Mouse (Mus musculus) testis, postnatal 10 days (tissue): ENCODE data around the gene Gm20458.

Experiments used
- DNase-seq: peaks from one replicate; pipeline ENCODE4 v3.0.0; 2021; ENCODE audit warnings: low spot score

The Gm20458 gene

DNA sequence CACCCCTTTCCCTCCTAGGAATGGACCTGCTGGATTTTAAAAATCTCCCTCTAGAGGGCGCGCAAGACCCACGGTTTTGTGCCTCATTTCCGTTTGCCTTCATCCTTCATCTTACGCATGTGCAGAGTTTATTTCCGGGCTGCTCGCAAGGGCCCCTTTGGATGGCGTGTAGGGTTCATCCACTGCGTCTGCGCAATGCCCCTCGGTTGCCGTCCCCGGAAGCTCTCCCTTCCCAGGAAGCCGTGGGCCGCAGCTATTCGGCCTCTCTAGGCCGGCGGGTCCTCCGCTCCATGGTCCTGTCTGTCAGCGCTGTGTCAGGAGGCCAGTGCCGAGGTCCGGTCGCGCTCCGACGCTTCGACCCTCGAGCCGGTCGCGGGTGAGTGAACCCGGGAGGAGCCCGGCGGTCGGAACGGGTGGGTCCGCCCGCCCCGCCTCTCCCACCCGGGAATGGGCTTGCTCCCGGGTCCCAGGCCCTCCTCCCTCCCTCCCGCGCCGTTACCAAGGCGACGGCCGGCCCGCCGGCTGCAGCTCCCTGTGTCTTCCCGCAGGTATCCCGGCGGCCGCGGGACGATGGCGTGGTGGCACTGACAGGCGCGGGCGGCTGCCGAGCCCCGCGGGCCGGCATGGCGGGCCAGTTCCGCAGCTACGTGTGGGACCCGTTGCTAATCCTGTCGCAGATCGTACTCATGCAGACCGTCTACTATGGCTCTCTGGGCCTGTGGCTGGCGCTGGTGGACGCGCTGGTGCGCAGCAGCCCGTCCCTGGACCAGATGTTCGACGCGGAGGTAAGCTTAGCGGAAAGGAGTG, at the start of gene Gm20458:
Gene Gm20458, plus strand, starts transcription at position 223 of the 807 bp plus-strand sequence.
- DNase-seq = peak; percentile 92

GRCm38 (mm10) chr2:164414167-164414566, 46.6 kb upstream of the Gm20458 start:
- no peak for DNase-seq

GRCm38 (mm10) chr2:164414581-164414980, 46.2 kb upstream of the Gm20458 start:
- no peak for DNase-seq

- DNase-seq = peak; percentile 75
These were observed 43.6 kb upstream of the Gm20458 start for GRCm38 (mm10) chr2:164417198-164417597.

DNA sequence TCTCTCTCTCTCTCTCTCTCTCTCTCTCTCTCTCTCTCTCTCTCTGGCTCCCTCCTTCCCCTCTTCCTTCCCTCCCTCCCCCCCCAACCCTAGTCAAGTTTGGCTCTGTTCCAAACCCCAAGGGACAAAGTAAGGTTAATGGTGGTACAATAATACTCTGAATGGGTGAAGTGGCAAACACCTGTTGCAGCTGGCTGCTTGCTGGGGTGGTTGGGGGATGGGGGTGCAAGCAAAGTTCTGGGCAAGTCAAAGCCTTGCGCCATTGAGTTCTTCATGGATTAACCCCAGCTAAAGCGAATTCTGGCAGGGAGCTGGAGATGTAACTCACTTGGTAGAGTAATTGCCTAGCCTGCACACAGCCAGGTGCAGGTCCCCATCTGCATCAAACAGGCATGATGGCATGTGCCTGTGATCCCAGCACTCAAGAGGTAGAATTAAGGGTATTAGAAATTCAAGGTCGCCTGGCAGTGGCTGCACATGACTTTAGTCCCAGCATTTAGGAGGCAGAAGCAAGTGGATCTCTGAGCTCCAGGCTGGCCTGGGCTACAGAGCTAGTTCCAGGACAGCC, 42.4 kb upstream of the Gm20458 start:
- no peak for DNase-seq

DNA sequence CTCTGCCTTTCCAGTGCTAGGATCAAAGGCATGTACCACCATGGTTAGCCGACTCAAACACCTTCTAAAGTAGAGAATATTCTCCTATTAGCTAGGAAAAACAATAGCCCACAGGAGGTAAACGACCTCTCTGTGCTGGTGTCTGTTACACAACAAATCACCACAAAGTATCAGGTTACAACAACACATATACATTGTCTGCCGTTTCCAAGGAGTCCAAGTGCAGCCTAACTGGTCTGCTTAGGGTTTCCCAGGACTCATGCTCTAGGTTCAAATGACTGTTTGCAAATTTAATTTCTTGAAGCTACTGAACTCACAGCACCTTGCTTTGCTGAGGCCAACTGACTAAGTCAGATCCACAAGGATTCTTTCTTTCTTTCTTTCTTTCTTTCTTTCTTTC, 41.3 kb upstream of the Gm20458 start:
- no peak for DNase-seq

DNA sequence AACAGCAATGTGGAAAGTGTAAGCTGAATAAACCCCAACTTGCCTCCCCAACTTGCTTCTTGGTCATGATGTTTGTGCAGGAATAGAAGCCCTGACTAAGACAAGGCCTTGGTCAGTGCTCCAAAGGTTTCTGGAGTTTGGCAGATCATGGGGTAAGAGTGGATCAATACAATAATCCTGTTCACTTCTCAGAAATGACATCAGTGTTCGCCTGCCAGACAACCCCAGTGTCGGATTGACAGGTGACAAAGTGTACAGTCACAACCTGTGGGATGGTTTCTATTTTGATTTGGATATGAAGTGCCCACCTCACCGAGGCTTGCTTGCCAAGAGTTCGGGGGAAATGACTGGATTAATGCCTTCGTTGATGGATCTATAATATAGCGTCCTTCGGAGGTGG, 39.5 kb upstream of the Gm20458 start:
- no peak for DNase-seq

DNA sequence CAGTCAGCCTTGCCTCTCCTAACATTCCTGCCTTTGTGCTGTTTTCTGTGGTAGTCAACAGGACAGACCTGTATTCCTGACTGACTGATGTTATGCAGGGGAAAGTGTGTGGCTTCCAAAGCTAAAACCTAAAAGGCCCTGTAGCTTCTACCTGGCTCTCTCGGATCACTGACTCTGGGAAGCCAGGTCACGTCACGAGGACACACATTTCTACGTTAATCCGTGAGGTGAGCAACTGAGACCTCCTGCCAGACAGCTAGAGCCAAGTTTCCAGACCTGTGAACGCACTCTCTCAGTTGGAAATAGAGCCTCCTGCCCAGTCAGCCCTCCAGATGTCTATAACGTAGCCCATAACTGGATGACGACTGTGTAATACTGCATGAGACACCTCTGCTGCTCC, 38.8 kb upstream of the Gm20458 start:
- DNase-seq = no peak

- DNase-seq = no peak
These were observed 37.9 kb upstream of the Gm20458 start for GRCm38 (mm10) chr2:164422675-164423393.

- DNase-seq = no peak
These were observed 37.3 kb upstream of the Gm20458 start for GRCm38 (mm10) chr2:164423464-164423863.

GRCm38 (mm10) chr2:164424406-164424805, 36.4 kb upstream of the Gm20458 start:
- no peak for DNase-seq

DNA sequence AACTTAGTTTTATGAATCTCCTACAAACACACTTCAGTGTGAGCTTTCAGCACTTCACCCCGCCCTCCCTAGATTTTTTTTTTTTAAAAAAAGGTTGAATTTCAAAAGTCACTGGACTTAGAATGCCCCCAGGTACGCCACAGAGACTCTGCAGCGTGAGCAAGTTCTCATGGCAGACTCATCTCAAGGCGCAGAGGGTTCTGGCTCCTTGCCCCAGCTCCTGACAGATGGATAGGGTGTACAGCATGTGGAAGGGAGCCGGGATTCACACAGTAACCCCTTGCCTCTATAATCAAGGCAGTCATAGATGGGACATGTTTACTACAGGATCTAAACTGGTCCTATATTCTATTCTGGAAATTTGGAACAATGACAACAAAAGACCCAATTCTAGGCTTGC, 35.4 kb upstream of the Gm20458 start:
- DNase-seq = no peak

DNA sequence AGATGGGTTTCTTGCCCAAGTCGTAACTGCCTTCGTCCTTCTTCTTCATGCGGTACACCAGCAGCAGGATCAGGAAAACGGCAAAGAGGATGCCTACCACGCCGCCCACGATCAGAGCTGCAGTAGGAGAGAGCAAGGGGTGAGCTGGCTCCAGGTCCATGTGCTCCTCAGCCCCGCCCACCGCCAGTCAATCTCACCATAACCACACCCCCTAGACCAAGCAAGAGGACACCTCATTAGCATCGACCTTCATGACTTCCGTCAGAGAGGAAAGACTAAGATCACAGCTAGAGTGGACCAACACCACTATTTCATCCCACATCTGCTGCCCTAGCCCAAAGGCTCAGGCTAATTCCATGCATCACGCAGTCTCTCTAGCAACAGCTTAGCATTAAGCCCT, 34.6 kb upstream of the Gm20458 start:
- no peak for DNase-seq

DNA sequence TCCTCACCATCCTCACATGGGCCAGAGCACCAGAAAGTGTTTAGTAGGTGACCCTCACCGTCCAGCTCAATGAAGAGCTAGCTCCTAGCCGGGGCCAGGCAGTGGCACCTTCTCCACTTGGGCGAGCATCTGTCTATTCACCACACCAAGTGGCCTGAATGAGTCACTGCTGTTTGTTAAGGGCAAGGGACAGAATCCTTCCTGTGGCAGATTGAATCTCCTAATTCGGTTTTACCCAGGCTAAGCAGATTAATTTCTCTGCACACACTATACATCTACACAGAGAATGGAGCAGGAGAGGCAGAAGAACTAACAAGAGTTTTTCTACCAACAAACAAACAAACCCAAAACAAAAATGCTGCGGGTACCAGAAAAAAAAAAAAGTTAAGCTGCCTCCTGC, 33.8 kb upstream of the Gm20458 start:
- no peak for DNase-seq

DNA sequence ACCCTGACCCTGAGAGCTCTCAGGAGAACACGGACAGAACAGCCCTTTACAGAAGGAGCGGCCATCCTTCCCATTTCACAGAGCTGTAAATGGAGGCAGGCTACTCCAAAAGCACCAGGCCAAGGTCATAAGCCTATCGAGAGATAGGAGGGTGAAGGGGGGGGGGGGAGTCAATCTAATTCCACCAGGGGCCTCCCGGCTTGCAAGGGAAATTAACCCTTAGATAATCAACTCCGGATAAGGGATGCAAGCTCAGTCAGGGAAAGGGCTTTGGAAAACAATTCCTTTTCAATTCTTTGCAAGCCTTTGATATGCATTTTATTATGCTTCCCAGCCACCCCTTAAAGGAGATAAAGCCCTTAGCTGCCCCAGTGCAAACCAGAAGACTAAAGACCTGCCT, 32.3 kb upstream of the Gm20458 start:
- no peak for DNase-seq

DNA sequence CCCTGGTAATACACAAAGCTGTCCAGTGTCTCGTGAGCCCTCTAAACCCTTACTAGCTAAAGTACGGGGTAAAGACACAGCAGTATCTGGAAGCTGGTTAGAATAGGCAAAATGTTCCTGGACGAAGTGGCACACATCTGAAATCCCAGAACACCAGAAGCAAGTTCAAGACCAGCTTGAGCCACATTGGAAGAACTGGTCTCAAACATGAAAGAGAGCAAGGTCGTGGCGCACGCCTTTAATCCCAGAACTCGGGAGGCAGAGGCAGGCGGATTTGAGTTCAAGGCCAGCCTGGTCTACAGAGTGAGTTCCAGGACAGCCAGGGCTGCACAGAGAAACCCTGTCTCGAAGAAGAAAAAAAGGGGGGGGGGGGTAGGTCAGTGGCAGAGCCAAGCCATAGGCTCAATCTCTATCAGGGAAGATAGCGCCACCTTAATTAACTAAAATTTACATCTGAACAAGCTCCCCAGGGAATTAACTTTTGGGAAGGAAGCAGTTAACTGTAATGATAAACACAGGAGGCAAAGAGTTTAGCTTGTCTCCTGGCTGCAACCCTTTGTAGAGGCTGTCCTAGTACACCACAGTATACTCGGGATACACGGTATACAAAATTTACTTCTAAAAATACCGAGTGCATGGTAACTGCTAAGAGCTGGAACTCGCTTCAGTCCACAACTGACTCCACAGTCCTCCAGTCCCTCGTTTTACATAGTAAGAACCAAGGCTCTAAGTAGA, 30.7 kb upstream of the Gm20458 start:
- no peak for DNase-seq

- DNase-seq = no peak
These were observed 30.1 kb upstream of the Gm20458 start for GRCm38 (mm10) chr2:164430697-164431096.

DNA sequence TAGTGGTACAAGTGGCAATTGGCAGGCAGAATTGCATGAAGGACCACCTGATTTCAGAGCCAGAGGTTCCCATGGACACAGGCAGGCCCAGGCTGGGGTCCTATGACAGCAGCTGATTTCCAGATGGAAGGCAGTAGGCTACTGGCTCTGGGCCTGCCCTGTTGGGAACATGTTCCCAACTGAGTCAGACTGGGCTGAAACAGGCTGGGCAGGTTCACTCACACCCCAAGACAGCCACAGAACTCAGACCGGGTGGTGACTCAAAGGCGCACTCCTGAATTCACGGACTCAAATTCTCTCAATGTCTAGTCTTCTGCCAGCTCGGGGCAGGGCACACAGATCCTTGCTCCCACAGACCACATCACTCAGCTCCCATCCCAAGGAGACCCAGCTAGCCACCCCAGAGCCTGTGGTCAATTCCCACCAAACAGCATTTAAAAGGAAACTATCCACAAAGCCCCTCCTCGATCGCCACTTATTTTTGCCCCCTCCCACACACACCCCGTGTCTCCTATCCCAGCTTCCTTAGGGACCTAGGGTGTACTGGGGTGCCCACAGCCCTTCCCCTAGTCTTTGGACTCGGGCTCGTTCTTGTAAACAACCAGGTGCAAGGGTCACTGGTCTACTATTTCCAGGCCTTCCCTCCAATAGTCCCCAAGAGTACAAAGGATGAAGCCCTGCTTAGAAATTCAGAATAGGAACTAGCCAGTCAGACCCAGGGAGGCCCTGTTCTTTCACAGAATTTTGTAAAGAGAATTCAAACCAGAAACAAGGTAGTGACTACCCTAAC, 28.9 kb upstream of the Gm20458 start:
- DNase-seq = no peak

DNA sequence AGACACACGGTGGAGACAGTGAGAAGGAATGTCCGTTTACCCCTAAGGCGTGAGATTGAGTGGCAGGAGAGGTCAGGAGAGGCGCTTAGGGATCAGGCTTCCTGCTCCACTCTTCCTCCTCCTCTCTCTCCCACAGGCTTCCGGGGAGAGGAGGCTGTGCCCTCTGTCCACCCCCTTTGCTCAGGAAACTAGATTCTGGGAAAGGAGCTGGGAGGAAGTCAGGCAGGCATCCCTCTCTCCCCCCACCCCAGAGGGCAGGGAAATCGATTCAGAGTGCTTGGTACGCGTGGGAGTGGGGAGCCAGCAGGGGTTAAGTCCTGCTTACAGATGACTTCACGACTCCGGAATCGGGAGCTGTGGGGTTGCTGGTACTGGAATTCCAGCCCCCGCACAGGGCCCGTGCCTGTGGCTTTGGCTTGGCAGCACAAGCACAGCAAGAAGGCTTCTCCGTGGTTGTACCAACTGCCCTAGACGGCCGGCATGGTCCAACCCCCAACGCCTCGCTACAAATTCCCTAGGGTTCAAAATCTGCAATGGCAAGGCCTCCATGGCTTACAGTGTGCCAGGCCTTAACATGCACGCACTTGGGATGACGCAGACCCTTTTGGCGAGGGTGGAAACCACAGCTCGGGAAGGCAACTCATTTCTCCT, 28.1 kb upstream of the Gm20458 start:
- peak; percentile 75 for DNase-seq

GRCm38 (mm10) chr2:164433278-164433895, 27.4 kb upstream of the Gm20458 start:
- no peak for DNase-seq

DNA sequence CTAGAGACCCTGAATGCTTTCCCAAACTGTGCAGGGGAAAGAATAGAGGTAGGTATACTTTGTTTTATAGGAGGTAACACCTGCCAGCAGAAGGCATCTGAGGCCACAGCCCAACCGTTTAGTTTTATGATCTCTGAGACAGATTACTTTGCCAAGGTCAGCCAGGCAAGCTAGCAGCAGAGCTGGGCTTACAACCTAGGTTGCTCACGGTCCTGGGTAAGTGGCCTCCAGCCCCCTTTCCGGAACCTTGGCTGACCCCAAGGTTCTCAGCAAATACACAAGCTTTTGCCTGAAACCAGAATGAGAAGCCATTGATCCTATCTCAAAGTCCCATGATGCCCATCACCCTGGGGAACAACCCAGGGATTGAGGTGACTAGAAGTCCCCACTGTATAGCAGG, 26.1 kb upstream of the Gm20458 start:
- no peak for DNase-seq
